Mouse (Mus musculus): ENCODE results near the gene Nrf1. TPM values are rescaled to one million over a fixed set of nuclear protein-coding genes. Genes with fewer than 3 reads are reported as not detected.

Gene Nrf1
- polyA plus RNA-seq, 1 experiment from 2014 or later, result 24.2 TPM

- Histone ChIP-seq H3K9me3 (replicated peaks) (no peaks in the 10 kb centered on the region), H3K4me2 (peak overlapping the region; percentile 68), H3K36me3 (no peaks in the 10 kb centered on the region), H3K4me1 (replicated peaks) (peaks cover 53% of the 10 kb centered on the region), H3K9ac (no peak overlapping the region), H3K27ac (no peak overlapping the region), H3K27me3 (peaks cover 98% of the 10 kb centered on the region), H3K4me3 (peak overlapping the region; percentile 45)
- WGBS, result 6% methylated on average over 12 of the region's 12 CpGs
- ATAC-seq (replicated peaks; ENCODE audit: insufficient number of reproducible peaks, insufficient read depth, low FRiP score, low read depth), result no peak
These were observed 128.7 kb downstream of the Nrf1 start for GRCm38 (mm10) chr6:30176496-30176895.

DNA sequence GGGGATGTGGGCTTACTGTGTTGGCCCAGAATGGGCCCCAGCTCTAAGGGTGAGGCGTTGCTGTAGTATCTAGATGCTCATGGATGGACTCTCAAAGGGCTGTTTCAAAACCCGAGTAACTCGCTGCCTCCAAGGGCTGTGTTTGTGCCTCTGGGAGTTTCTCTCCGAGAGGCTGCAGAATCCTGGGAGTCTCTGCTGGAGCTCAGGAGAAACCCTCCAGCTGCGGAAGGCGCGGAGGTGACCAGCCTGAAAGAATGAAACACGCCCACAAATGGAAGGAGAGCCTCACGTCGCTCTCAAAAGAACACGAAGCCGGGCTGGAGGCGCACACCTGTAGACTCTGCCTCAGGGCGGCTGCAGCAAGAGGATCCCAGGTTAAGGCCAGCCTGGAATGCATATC is 129.5 kb downstream of the Nrf1 start:
- no peak for ATAC-seq (replicated peaks; ENCODE audit: insufficient number of reproducible peaks, insufficient read depth, low FRiP score, low read depth)
- Histone ChIP-seq H3K27me3 (peaks cover 98% of the 10 kb centered on the region), H3K27ac (no peak overlapping the region), H3K4me1 (replicated peaks) (peaks cover 53% of the 10 kb centered on the region), H3K36me3 (no peaks in the 10 kb centered on the region), H3K4me3 (no peak overlapping the region), H3K4me2 (no peak overlapping the region), H3K9ac (no peak overlapping the region), H3K9me3 (replicated peaks) (no peaks in the 10 kb centered on the region)
- WGBS, result 2% methylated on average over 14 of the region's 14 CpGs

GRCm38 (mm10) chr6:30178023-30178639 is 130.3 kb downstream of the Nrf1 start:
- Histone ChIP-seq H3K27me3 (peaks cover 94% of the 10 kb centered on the region), H3K4me3 (no peak overlapping the region), H3K27ac (no peak overlapping the region), H3K9me3 (replicated peaks) (no peaks in the 10 kb centered on the region), H3K9ac (no peak overlapping the region), H3K4me2 (no peak overlapping the region), H3K36me3 (no peaks in the 10 kb centered on the region), H3K4me1 (replicated peaks) (peaks cover 46% of the 10 kb centered on the region)
- 4% methylated on average over 27 of the region's 27 CpGs for WGBS
- ATAC-seq (replicated peaks; ENCODE audit: insufficient number of reproducible peaks, insufficient read depth, low FRiP score, low read depth), result no peak

- H3K9me3 ChIP-seq (replicated peaks), result no peaks in the 10 kb centered on the region
- H3K4me3 ChIP-seq, result no peak overlapping the region
- no peak overlapping the region for H3K27ac ChIP-seq
- 19% methylated on average over 11 of the region's 11 CpGs for WGBS
- H3K9ac ChIP-seq, result no peak overlapping the region
- no peaks in the 10 kb centered on the region for H3K36me3 ChIP-seq
- peaks cover 85% of the 10 kb centered on the region for H3K27me3 ChIP-seq
- peaks cover 37% of the 10 kb centered on the region for H3K4me1 ChIP-seq (replicated peaks)
- no peak for ATAC-seq (replicated peaks; ENCODE audit: insufficient number of reproducible peaks, insufficient read depth, low FRiP score, low read depth)
- H3K4me2 ChIP-seq, result no peak overlapping the region
These were observed 131.3 kb downstream of the Nrf1 start for GRCm38 (mm10) chr6:30179046-30179445.

DNA sequence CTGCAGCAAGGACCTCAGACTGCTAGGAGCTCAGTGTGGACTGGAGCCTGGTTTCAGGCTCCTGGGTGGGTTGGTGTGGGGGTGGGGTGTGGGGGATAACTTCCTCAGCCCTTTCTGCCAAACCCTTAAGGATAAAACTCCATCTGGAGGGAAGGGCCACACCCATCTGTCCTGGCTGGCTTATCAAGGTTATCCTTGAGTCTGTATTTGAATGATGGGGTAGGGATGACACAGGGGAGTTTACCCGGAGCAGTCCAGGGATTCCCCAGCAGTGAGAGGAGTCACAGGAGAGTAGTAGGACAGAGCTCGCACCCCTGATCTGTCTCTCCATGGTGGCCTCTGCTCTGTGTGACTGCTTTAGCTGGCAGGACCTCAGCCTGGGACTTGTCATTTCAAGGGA is 132.5 kb downstream of the Nrf1 start:
- H3K27me3 ChIP-seq, result peaks cover 72% of the 10 kb centered on the region
- WGBS, result 36% methylated on average over 2 of the region's 2 CpGs
- no peaks in the 10 kb centered on the region for H3K36me3 ChIP-seq
- no peak overlapping the region for H3K4me3 ChIP-seq
- H3K9me3 ChIP-seq (replicated peaks), result no peaks in the 10 kb centered on the region
- H3K27ac ChIP-seq, result no peak overlapping the region
- peaks cover 24% of the 10 kb centered on the region for H3K4me1 ChIP-seq (replicated peaks)
- ATAC-seq (replicated peaks; ENCODE audit: insufficient number of reproducible peaks, insufficient read depth, low FRiP score, low read depth), result 0 out of 2 replicates have a peak, but pooled peaks have one; percentile 17
- H3K9ac ChIP-seq, result no peak overlapping the region
- H3K4me2 ChIP-seq, result no peak overlapping the region

GRCm38 (mm10) chr6:30182038-30182437 is 134.2 kb downstream of the Nrf1 start:
- no peak overlapping the region for H3K9ac ChIP-seq
- H3K4me3 ChIP-seq, result no peak overlapping the region
- no peak for ATAC-seq (replicated peaks; ENCODE audit: insufficient number of reproducible peaks, insufficient read depth, low FRiP score, low read depth)
- H3K27me3 ChIP-seq, result peaks cover 55% of the 10 kb centered on the region
- no peaks in the 10 kb centered on the region for H3K36me3 ChIP-seq
- H3K4me2 ChIP-seq, result no peak overlapping the region
- 55% methylated on average over 6 of the region's 6 CpGs for WGBS
- peaks cover 11% of the 10 kb centered on the region for H3K4me1 ChIP-seq (replicated peaks)
- H3K27ac ChIP-seq, result no peak overlapping the region
- H3K9me3 ChIP-seq (replicated peaks), result no peaks in the 10 kb centered on the region

DNA sequence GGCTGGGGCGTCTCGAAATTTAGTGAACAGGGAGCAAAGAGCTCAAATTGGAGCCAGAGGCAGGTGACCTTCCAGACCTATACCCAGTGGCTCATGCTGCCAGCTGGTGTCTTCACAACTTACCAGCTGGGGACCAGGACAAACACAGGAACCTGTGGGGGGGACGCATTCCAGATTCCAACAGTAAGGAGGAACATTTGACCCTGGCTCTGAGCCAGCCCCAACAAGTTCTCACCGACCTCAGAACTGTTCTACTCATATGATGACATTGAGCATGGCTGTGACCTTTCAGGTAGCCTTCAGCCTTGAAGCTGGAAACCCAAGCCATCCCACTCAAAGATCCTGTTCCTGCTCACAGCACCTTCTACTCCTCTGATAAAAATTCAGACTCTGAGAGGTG is 135.8 kb downstream of the Nrf1 start:
- Histone ChIP-seq H3K9ac (no peak overlapping the region), H3K4me1 (replicated peaks) (peaks cover 3% of the 10 kb centered on the region; the same call in 1 of the 2 replicates), H3K4me2 (no peak overlapping the region), H3K9me3 (replicated peaks) (no peaks in the 10 kb centered on the region), H3K4me3 (no peak overlapping the region), H3K27me3 (peaks cover 41% of the 10 kb centered on the region), H3K36me3 (no peaks in the 10 kb centered on the region), H3K27ac (no peak overlapping the region)
- WGBS, result 63% methylated on average over 4 of the region's 4 CpGs
- no peak for ATAC-seq (replicated peaks; ENCODE audit: insufficient number of reproducible peaks, insufficient read depth, low FRiP score, low read depth)

DNA sequence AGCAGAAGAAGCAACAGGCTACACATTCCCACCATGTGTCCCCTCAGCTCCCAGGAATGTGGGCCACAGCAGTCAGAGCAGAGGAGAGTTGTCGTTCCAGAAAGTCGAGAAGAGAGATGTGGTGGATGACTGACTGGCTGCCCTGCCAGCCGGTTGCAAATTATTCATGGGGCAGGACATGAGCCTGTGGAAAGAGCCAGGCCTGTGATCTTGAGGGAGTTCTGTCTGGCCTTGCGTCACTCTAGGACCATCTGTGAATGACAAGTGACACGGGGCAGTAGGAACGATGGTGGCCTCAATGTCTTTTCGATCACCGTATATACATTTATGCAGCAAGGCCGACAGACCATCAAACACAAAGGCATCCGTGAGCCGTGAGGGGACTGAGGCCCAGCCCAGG is 147.9 kb downstream of the Nrf1 start:
- Histone ChIP-seq H3K27ac (no peak overlapping the region), H3K4me3 (no peak overlapping the region), H3K9me3 (replicated peaks) (no peaks in the 10 kb centered on the region), H3K4me2 (no peak overlapping the region), H3K36me3 (no peaks in the 10 kb centered on the region), H3K27me3 (no peaks in the 10 kb centered on the region), H3K9ac (no peak overlapping the region), H3K4me1 (replicated peaks) (no peaks in the 10 kb centered on the region)
- no peak for ATAC-seq (replicated peaks; ENCODE audit: insufficient number of reproducible peaks, insufficient read depth, low FRiP score, low read depth)
- 75% methylated on average over 11 of the region's 11 CpGs for WGBS

DNA sequence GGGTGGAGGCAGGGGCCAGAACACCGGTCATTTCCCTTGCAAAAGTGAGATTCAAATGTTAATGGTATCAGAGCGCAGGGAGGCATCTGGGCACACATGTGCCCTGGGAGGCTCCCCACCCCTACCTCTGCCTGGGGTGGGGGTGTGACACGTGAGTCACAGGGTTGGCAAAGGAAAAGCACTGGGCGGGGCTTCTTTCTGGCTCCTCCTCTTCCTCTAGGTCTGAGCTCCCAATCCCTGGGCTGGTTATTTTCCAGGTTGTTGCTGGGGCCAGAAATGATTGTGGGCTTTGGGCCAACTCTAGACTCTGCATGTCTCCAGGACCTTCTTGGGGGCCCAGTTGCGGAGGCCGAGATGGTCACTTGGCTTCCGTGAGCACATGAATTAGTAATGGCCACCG is 148.4 kb downstream of the Nrf1 start:
- H3K9me3 ChIP-seq (replicated peaks), result no peaks in the 10 kb centered on the region
- no peak overlapping the region for H3K27ac ChIP-seq
- no peak overlapping the region for H3K4me2 ChIP-seq
- H3K36me3 ChIP-seq, result no peaks in the 10 kb centered on the region
- 80% methylated on average over 8 of the region's 8 CpGs for WGBS
- H3K4me3 ChIP-seq, result no peak overlapping the region
- ATAC-seq (replicated peaks; ENCODE audit: insufficient number of reproducible peaks, insufficient read depth, low FRiP score, low read depth), result no peak
- no peak overlapping the region for H3K9ac ChIP-seq
- no peaks in the 10 kb centered on the region for H3K4me1 ChIP-seq (replicated peaks)
- H3K27me3 ChIP-seq, result no peaks in the 10 kb centered on the region

MicroRNAs within 50 kb of the gene (microRNA counts, 519-probe panel; counts per million panel counts)
- microRNA mmu-miR-182 (not detected), microRNA mmu-miR-183 (not detected), microRNA mmu-miR-96 (2,235 counts per million, percentile 33 among the panel's probes with 10 or more counts)

Small RNAs within 50 kb of the gene (microRNA-seq; reads per million reads assigned to microRNA genes)
- gene Mir182 (1,060 reads per million, percentile 79 among the genes with 10 or more reads in this experiment), gene Mir183 (954 reads per million, percentile 78 among the genes with 10 or more reads in this experiment), gene Mir96 (332 reads per million, percentile 67 among the genes with 10 or more reads in this experiment)

Other genes starting within 250 kb of the Nrf1 start
- 53.2 and 63.1 TPM in 2 replicates for gene Strip2, start 131.0 kb upstream of the Nrf1 start, polyA plus RNA-seq (2015; fragmentation: Nextera tagmentation; extraction: Ambion mirVana)